Mouse (Mus musculus): ENCODE data around the gene Tmem88.

DNA sequence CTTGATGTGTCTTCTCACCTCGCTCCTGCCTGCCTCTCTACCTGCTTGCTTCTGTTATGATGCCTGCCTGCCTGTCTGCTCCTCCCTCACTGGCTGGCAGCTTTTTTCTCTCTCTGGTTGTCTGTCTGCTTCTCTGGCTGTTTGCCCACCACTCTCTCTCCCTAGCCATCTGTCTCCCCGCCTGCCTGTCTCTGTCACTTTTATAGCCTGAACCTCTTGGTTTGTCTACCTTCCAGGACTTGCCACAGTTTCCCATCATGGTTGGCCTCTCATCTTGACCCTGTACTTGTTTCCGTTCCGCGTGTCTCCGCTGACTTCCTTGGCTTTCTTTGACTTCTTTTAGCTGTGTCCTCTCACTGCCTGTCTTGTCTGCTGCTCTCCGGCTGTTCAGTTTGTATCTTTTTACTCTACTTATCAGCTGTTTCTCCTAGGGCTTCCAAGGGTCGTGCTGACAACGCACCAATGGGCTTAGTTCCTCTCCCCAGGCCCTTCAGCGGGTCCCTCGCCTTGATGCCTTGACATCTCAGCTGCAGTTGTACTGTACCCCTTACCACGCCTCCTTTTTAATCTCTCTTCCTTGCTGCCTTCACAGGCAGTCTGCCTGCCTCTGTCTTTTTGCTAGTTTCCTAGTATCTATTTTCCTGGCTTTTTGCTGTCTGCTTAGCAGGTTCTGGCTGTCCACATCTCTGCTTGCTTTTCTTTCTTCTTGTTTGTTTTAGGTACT lies 25.8 kb downstream of the Tmem88 start:
- no peak for TF ChIP-seq CTCF (conservative IDR thresholded peaks at IDR 0.05 in 1 of 2, IDR thresholded peaks at IDR 0.05 in 1 of 2; ENCODE audit: low read depth in 2 of 2, low read length in 2 of 2)
- TF ChIP-seq POLR2A (IDR thresholded peaks at IDR 0.05; ENCODE audit: low read depth, low read length) = no peak
- TF ChIP-seq EP300 (IDR thresholded peaks at IDR 0.05; ENCODE audit: low read length) = no peak
- no peak for TF ChIP-seq MAZ (IDR thresholded peaks at IDR 0.05; ENCODE audit: low read depth, low read length)
- no peak for TF ChIP-seq SIN3A (IDR thresholded peaks at IDR 0.05; ENCODE audit: low read length)
- no peak for TF ChIP-seq NRF1 (IDR thresholded peaks at IDR 0.05; ENCODE audit: low read depth, low read length)
- TF ChIP-seq KAT2A (IDR thresholded peaks at IDR 0.05; ENCODE audit: insufficient replicate concordance, low read length) = no peak
- no peak for TF ChIP-seq E2F4 (IDR thresholded peaks at IDR 0.05; ENCODE audit: insufficient replicate concordance, low read depth, low read length)
- TF ChIP-seq UBTF (IDR thresholded peaks at IDR 0.05; ENCODE audit: low read depth, low read length) = no peak

Measured in CH12.LX (cell line).